Mouse (Mus musculus) lung, embryonic 15.5 days (tissue): ENCODE measurements around the gene Slc26a3. TPM values are rescaled to one million over a fixed set of nuclear protein-coding genes. Genes with fewer than 3 reads are reported as not detected.

Source experiments
- ATAC-seq: fragments of 200-750 bp; cut with Nextera tagmentation; 2 replicates; pipeline ENCODE4 v1.8.0; 2017; ENCODE audit warnings: moderate number of reproducible peaks, borderline replicate concordance; ENCODE audit not compliant: low FRiP score, low TSS enrichment; ENCODE audit errors: extremely low read depth
- H3K27ac ChIP-seq: fragments of 300-500 bp; sonication (generic); 2 replicates; pipeline ENCODE4 v1.5.1; 2015; ENCODE audit warnings: moderate library complexity, mild to moderate bottlenecking, inconsistent platforms
- H3K27me3 ChIP-seq: fragments of 300-500 bp; sonication (generic); 2 replicates; pipeline ENCODE4 v1.6.1; 2015; ENCODE audit warnings: inconsistent platforms
- H3K36me3 ChIP-seq: fragments of 300-500 bp; sonication (generic); 2 replicates; pipeline ENCODE4 v1.6.1; 2015; ENCODE audit warnings: inconsistent platforms
- H3K4me1 ChIP-seq: fragments of 300-500 bp; sonication (generic); 2 replicates; pipeline ENCODE4 v1.6.1; 2015; ENCODE audit warnings: inconsistent platforms
- H3K4me2 ChIP-seq: fragments of 300-500 bp; sonication (generic); 2 replicates; pipeline ENCODE4 v1.6.1; 2015; ENCODE audit warnings: inconsistent platforms, mild to moderate bottlenecking, moderate library complexity
- H3K4me3 ChIP-seq: fragments of 300-500 bp; sonication (generic); 2 replicates; pipeline ENCODE4 v1.5.1; 2015; ENCODE audit warnings: mild to moderate bottlenecking, inconsistent platforms
- H3K9ac ChIP-seq: fragments of 300-500 bp; sonication (generic); 2 replicates; pipeline ENCODE4 v1.6.1; 2015; ENCODE audit warnings: inconsistent platforms
- H3K9me3 ChIP-seq: fragments of 300-500 bp; sonication (generic); 2 replicates; pipeline ENCODE4 v1.6.1; 2016; ENCODE audit warnings: inconsistent platforms
- WGBS: fragments of 180-500 bp; shearing (Covaris S2); methylation state at CpG from one replicate; pipeline ENCODE4 v1.1.7; 2015; 5-methylcytosine and 5-hydroxymethylcytosine counted together
- polyA plus RNA-seq: library from polyadenylated mRNA; unstranded; fragments of >200 nt; fragmentation: Nextera tagmentation; extraction: Ambion mirVana; gene quantifications from 2 replicates; pipeline ENCODE4 v1.2.1, GENCODE M21; 2015

Slc26a3 gene
- not detected in 2 replicates for polyA plus RNA-seq

DNA sequence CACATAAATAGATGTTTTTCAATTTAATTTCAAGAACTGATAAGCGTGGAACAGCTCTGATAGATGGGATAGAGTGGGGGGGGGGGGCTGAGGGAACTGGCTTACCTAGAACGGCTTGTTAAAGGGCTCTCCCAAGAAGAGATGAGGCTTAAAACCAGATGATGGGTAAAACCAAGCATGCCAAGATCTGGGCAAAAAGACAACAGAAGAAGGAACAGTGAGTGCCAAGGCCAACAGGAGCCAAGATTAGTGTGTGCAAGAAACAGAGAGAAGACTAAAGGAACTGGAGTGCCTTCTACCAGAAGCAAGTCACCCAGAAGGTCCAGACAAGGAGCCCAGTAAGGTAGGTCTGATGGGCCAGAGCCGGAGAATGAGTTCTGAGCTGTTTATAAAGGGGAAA is at the start of gene Slc26a3:
Slc26a3 (plus strand) TSS at position 301 of the 400 bp plus-strand sequence.
- 85% methylated on average over 3 of the region's 3 CpGs for WGBS
- Histone ChIP-seq H3K36me3 (no peaks in the 10 kb centered on the region), H3K9ac (no peak within 1 kb of the TSS), H3K4me2 (no peak within 1 kb of the TSS), H3K27me3 (no peaks in the 10 kb centered on the region), H3K4me1 (no peaks in the 10 kb centered on the region), H3K27ac (no peak within 1 kb of the TSS), H3K4me3 (no peak within 1 kb of the TSS), H3K9me3 (no peaks in the 10 kb centered on the region)
- ATAC-seq = no peak

DNA sequence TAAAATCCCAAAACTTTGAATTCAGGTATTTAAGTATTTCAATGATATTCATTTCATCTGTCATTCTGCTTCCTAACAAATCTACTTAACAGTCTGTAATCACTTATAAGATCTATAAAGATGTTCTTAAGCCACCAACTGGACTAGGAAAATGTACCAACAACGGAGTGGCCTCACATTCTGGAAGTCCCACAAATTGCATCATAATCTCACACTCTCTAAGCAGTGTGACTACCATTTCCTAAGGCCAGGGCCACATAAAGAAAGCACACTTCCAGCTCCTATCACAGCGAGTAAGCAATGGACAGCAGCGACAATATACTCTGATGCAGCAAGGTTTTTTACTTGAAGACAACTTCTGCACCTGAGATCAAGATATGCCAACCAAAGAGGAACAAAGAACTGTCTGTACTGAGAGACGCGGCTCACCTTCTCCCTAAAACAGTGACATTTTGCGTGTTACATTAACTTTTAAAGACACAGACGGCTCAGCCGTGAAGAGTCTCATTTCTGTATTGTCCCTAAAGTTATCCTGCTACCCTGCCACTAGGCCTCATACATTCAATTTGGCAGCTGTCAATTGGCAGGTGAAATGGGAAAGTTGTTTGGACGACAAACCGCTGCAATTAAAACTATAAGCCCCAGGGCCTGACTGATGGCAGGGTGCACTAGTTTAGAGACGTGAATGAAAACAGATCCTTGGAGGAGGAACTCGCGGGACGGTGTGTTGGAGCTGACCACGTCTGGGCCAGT is 40.3 kb upstream of the Slc26a3 start:
- WGBS = 22% methylated on average over 15 of the region's 15 CpGs
- Histone ChIP-seq H3K36me3 (peaks cover 18% of the 10 kb centered on the region), H3K4me2 (peak overlapping the region; percentile 67), H3K9ac (peak overlapping the region; percentile 91), H3K9me3 (no peaks in the 10 kb centered on the region), H3K27me3 (no peaks in the 10 kb centered on the region), H3K27ac (no peak overlapping the region), H3K4me3 (peak overlapping the region; percentile 93), H3K4me1 (peaks cover 13% of the 10 kb centered on the region)
- ATAC-seq = no peak

DNA sequence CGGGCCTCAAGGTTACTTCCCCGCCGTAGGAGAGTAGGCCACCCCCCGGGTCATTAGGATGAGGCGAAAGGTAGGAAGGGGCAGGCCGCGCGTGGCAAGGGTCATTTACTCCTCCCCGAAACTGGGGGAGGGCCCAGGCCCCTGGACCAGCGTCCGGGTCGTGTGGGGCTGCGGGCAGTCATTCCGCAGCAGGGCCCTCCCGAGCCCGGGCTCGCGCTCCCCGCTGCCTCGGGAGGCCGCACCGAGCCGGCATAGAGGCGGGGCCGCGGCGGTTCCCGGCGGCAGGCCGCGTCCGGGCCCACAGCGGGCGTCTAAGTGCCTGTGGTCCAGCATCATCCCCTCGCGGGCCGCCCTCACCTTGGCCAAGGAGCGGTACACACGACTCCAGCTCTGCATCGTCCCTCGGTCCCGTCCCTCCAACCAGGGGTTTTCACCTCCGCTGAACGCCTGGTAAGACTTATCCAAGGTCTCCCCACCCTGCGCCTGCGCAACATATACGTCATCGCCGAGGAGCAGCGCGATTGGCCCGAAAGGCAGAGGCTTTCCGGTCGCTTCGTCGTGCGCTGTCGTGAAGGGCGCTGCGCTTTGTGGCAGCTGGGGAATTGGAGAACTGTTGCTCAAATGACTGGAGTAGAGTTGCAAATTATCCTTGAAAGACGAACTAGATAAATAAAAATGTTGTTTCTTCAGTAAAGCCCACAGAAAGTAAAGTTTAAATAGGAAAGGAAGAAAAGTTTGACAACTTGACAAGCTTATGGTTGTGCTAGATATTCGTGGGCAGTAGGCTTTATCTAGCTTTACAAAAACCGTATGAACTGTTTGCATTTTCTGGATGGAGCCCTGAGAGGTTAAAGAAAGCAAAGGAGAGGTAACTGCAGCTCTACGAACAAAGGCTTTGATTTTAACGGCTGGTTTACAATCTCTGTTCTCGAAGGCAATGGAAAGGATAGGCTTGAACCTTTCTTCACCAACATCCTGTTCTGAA is 39.4 kb upstream of the Slc26a3 start, which contains the start of gene Dld:
Dld (minus strand) TSS at position 510 of the 985 bp plus-strand sequence.
- Histone ChIP-seq H3K36me3 (peaks cover 15% of the 10 kb centered on the region), H3K4me1 (peaks cover 13% of the 10 kb centered on the region), H3K9ac (peak within 1 kb of the TSS; percentile 91), H3K27ac (peak within 1 kb of the TSS; percentile 77), H3K4me2 (peak within 1 kb of the TSS; percentile 67), H3K9me3 (no peaks in the 10 kb centered on the region), H3K27me3 (no peaks in the 10 kb centered on the region), H3K4me3 (peak within 1 kb of the TSS; percentile 93)
- peak; percentile 99 for ATAC-seq
- WGBS = 6% methylated on average over 65 of the region's 66 CpGs

DNA sequence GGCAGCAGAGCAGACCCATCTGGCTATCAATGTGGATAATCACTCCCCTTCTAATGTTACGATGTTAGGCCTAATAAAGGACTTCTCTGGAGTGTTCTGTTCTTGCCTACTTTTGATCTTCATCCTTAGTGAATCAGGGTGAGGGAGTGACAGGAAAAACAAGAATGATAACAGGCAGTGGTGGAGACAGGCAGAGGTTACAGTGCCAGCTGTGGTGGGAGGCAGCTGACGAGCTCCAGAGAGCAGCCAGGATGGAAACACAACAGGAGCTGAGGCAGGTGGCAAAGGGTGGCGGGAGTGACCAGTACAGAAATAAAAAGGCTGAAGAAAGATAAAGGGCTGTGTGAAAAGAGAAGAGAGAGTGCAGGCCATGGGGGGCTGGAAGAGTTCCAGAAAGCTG is 24.2 kb upstream of the Slc26a3 start:
- ATAC-seq = no peak; the same call in 1 of the 2 replicates
- Histone ChIP-seq H3K27me3 (no peaks in the 10 kb centered on the region), H3K4me1 (no peaks in the 10 kb centered on the region), H3K4me3 (no peak overlapping the region), H3K4me2 (no peak overlapping the region), H3K9me3 (no peaks in the 10 kb centered on the region), H3K36me3 (no peaks in the 10 kb centered on the region), H3K27ac (no peak overlapping the region), H3K9ac (no peak overlapping the region)
- 47% methylated on average over 3 of the region's 3 CpGs for WGBS

DNA sequence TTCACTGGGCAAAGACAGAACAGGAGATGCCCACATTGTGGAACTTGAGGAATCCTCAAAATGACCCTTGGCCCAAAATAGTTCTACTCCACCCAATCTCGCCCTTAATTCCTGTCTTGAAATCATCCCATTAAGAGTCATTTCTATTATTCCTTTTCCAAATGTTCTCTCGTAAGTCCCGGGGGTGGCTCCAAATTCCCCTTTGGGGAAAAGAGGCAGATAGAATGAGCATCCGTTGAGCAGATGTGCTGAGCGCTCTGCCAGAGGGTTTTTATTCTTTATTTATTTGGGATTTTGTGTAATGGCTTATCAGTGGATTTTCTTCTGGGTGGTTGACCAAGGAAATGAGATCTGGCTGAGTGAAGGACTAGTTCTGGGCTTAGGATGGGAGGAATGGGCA is 22.9 kb upstream of the Slc26a3 start:
- ATAC-seq = no peak
- no peaks in the 10 kb centered on the region for H3K36me3 ChIP-seq

DNA sequence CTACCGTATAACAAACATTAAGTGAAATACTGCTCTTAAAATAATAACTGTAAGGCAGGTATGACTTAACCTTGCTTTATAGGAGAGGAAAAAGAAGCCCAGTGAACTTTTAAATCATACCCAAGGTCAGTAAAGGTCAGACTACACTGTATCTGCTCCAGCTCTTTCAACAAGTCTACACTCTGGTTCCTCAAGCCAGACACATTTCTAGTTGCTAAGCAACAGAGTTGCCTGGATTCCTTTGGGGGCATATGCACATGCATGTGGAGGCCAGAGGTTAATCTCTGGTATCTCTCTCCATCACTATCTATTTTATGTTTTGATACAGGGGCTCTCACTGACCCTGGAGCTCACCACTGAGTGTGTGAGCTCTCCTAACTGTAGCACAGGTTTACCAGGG is 21.6 kb upstream of the Slc26a3 start:
- 85% methylated on average over 1 of the region's 1 CpGs for WGBS
- no peak overlapping the region for H3K27ac ChIP-seq
- ATAC-seq = no peak

More for the DNA sequence above, 22.9 kb upstream of the Slc26a3 start:
- no peak overlapping the region for H3K9ac ChIP-seq
- WGBS = 93% methylated on average over 5 of the region's 5 CpGs
- H3K4me2 ChIP-seq = no peak overlapping the region
- no peaks in the 10 kb centered on the region for H3K27me3 ChIP-seq
- H3K27ac ChIP-seq = no peak overlapping the region
- no peaks in the 10 kb centered on the region for H3K9me3 ChIP-seq
- no peak overlapping the region for H3K4me3 ChIP-seq
- 0 out of 2 replicates have a peak, but pooled peaks cover 4% of the 10 kb centered on the region for H3K4me1 ChIP-seq

DNA sequence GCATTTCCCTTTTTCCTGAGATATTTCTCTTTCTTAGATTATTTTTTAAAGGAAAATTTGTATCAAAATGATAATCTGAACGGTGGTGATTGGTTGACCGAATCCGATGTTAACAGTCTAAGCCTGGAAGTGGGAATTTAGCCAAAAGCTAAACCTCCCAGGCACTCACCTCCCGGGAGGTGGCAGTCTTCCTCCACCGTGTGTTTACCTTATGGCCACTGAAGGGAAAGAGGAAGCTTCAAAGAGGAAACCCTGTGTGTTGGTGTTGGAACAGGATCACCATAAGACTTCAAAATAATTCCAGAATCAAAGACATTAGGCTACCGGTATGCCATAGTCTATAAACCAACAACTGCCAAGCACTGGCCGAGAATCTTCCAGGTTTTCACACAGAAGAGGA is 21.0 kb upstream of the Slc26a3 start:
- 62% methylated on average over 7 of the region's 7 CpGs for WGBS
- H3K27ac ChIP-seq = no peak overlapping the region
- ATAC-seq = no peak

More for the DNA sequence above, 21.6 kb upstream of the Slc26a3 start:
- no peaks in the 10 kb centered on the region for H3K27me3 ChIP-seq
- 0 out of 2 replicates have a peak, but pooled peaks cover 4% of the 10 kb centered on the region for H3K4me1 ChIP-seq
- no peak overlapping the region for H3K4me3 ChIP-seq
- H3K4me2 ChIP-seq = no peak overlapping the region
- H3K9ac ChIP-seq = no peak overlapping the region
- no peaks in the 10 kb centered on the region for H3K36me3 ChIP-seq
- H3K9me3 ChIP-seq = no peaks in the 10 kb centered on the region

DNA sequence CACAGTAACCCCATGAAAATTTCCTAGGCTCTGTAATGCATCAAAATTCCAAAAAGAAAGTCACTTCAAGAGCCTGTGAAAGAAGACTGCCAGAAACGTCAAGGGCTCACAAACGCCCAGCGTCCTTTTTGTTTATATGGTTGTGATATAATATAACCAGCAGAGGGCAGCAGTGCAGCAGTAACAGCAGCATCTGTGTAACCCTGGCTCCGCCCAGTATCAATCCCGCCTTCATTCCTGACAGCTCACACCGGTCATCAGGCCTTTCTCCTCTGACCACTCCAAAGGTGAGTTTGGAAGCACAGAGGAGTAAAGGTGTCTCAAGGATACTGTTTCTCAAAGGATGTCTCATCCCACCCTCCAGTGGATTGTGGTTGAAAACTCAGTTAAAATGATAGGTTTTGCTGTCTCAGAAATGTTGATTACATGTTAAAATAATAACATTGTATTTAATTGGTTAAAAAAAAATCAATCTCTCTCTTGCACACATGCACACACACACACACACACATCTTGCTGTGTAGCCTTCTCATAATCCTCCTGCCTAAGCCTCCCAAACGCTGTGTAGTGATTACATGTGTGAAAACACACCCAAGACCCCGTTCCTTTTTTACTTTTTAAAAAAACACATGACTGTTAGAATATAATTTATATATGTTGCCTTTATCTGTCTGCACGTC is 15.9 kb upstream of the Slc26a3 start:
- H3K9me3 ChIP-seq = no peaks in the 10 kb centered on the region
- 31% methylated on average over 9 of the region's 9 CpGs for WGBS
- H3K4me1 ChIP-seq = peaks cover 23% of the 10 kb centered on the region
- H3K4me2 ChIP-seq = 0 out of 2 replicates have a peak overlapping the region, but pooled peaks have one; percentile 12
- no peak overlapping the region for H3K9ac ChIP-seq
- no peak overlapping the region for H3K27ac ChIP-seq
- H3K27me3 ChIP-seq = no peaks in the 10 kb centered on the region
- no peak overlapping the region for H3K4me3 ChIP-seq
- no peaks in the 10 kb centered on the region for H3K36me3 ChIP-seq
- ATAC-seq = peak; percentile 26; the same call in 1 of the 2 replicates

More for the DNA sequence above, 21.0 kb upstream of the Slc26a3 start:
- Histone ChIP-seq H3K36me3 (no peaks in the 10 kb centered on the region), H3K4me3 (no peak overlapping the region), H3K4me2 (no peak overlapping the region), H3K9ac (no peak overlapping the region), H3K27me3 (no peaks in the 10 kb centered on the region), H3K9me3 (no peaks in the 10 kb centered on the region), H3K4me1 (0 out of 2 replicates have a peak, but pooled peaks cover 4% of the 10 kb centered on the region)

DNA sequence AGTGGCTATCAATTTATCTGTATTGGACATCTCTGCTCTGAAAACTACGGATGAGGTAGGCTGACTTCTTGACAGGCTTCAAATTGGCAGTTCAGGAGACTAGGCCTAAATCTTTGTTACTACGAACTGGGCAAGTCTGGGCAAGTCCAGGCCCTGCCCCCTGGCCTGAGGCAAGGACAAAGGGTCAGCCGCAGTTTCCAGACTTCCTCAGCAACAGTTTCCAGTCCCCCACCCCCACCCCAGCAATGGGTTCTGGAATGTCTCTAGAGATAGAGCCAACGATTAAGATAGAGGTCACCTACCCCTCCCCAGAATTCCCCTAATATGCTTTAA is 15.4 kb upstream of the Slc26a3 start:
- H3K9me3 ChIP-seq = no peaks in the 10 kb centered on the region
- H3K4me3 ChIP-seq = no peak overlapping the region
- H3K4me2 ChIP-seq = no peak overlapping the region
- H3K27ac ChIP-seq = no peak overlapping the region
- peaks cover 23% of the 10 kb centered on the region for H3K4me1 ChIP-seq
- H3K36me3 ChIP-seq = no peaks in the 10 kb centered on the region
- 61% methylated on average over 4 of the region's 4 CpGs for WGBS
- no peaks in the 10 kb centered on the region for H3K27me3 ChIP-seq
- no peak for ATAC-seq
- H3K9ac ChIP-seq = no peak overlapping the region

DNA sequence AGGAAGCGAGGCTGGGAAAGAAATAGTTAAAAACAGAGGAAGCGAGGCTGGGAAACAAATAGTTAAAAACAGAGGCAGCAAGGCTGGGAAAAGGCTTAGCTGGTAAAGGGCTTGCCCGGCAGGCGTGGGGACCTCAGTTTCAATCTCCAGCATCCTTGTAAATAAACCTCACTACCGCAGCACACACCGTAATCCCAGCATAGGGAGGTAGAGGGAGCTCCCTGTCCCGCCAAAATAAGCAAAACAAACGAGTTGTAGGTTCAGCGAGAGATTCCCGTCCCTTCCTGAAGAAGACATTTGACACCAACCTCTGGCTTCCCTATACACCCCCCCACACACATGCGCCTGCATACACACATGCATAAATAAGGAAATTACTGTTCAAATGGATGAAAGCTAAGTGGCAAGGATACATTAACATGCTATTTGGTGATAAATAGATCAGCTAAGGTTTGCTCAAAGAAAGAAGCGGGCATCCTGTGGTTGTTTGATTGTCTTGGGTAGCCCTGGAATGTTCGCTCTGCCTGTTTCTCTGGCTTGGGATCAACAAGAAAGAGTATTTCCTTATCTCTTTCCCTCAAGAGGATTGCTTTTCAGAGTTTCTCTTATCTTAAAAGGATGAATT is 14.2 kb upstream of the Slc26a3 start:
- Histone ChIP-seq H3K4me3 (peak overlapping the region; percentile 32), H3K27me3 (no peaks in the 10 kb centered on the region), H3K9me3 (no peaks in the 10 kb centered on the region), H3K4me2 (peak overlapping the region; percentile 60), H3K36me3 (no peaks in the 10 kb centered on the region), H3K4me1 (peaks cover 26% of the 10 kb centered on the region), H3K27ac (no peak overlapping the region), H3K9ac (no peak overlapping the region)
- 2% methylated on average over 13 of the region's 13 CpGs for WGBS
- no peak for ATAC-seq

DNA sequence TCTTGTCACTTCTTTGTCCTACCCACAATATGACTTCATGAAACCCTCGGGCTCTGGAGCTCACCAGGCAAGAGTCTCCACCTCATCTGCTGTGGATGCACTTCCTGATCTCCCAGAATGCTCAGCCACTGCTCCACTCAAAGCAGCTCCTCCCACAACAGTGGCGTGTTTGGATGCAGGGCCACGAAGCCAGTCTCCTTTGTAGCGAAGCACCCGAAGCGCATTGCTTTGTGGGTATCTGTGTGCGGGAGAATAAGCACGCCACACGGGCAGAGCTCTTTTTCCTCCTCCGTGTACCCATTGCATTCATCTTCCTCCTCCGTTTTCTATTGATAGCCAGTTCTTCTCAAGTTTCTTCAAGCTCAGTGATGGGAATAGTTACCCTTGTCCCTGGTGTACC is 13.4 kb upstream of the Slc26a3 start:
- H3K4me3 ChIP-seq = peak overlapping the region; percentile 5; the same call in 1 of the 2 replicates
- no peak for ATAC-seq

More for the DNA sequence above, 13.4 kb upstream of the Slc26a3 start:
- Histone ChIP-seq H3K36me3 (no peaks in the 10 kb centered on the region), H3K27me3 (no peaks in the 10 kb centered on the region), H3K9ac (no peak overlapping the region), H3K27ac (no peak overlapping the region), H3K4me1 (peaks cover 26% of the 10 kb centered on the region), H3K4me2 (peak overlapping the region; percentile 60), H3K9me3 (no peaks in the 10 kb centered on the region)
- 63% methylated on average over 11 of the region's 11 CpGs for WGBS
